Mouse (Mus musculus) small intestine, adult 2 months (tissue): ENCODE measurements at regions not wholly inside any gene's neighbourhood (a gene's known extent, or its start where the extent isn't known, plus 50 kb on each side); places are given as distances from the start of the nearest gene placed in this dataset.

ENCODE experiments used
- CTCF ChIP-seq: fragments of 200-500 bp; IDR thresholded peaks from 2 replicates; pipeline ENCODE4 v1.5.1; 2012; ENCODE audit warnings: low read depth, mild to moderate bottlenecking, control low read depth, inconsistent platforms, low read length, moderate library complexity, mixed read lengths; ENCODE audit not compliant: insufficient replicate concordance, insufficient read length; ENCODE audit errors: extremely low read depth
- POLR2A ChIP-seq: fragments of 200-500 bp; IDR thresholded peaks from 2 replicates; pipeline ENCODE4 v1.6.1; 2012; ENCODE audit warnings: low read depth, mild to moderate bottlenecking, control low read depth, inconsistent platforms, low read length, moderate library complexity

DNA sequence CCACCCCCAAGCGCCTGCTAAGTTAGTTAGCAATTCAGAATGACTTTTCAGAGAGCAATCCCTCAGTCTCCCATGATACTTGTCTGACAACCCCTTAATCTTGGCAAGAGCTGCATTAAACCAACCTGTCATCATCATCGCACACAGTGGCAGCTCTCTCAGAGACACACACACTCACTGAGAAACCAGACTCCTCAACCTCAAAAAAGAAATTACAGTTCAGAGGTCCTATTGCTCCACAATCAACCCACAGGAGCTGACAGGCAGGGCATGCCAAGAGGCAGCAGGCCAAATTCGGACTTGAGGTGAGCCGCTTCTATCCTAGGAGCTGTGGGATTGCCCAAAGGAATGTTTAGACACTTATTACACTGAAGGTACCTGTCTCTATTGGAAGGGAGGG is 343.3 kb upstream of the Clint1 start:
- TF ChIP-seq POLR2A: no peak
- no peak for TF ChIP-seq CTCF
